In the genomic region with DNA sequence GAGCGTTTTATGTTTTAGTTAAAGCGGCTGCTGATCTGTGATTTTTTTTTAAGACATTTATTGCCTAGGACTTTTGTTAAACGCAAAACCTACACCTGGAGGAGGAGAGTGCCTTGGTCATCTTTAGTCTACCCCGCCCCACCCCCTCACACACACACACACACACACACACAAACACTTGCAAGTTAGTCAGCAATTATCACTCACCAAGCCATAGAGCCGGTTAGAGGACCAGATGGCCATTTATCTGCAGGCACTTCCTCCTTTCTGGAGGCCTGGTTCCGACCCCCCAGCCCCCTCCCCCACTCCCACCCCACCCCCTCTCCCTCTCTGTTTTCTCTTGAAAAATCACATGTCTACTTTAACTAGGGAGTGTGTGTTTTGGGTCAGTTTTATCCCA, we compare ENCODE assay signal across 16 mouse cellular contexts.
DNase-seq lines count a peak whose midpoint lies in the region; ATAC-seq and TF ChIP-seq lines count a peak whose summit lies in the region.
"Had no signal": no experiment of that assay in that cellular context is flagged by ENCODE, and none has a peak within 500 bp of the region (broad histone marks: within the 10 kb centered on the region; RNA-seq: fewer than 3 reads in every experiment).

No protein-coding gene starts in this region.

- no peaks in the 10 kb centered on the region for H3K9me3 ChIP-seq in heart, embryonic 15.5 days (replicated peaks)
- no peaks in the 10 kb centered on the region for H3K9me3 ChIP-seq in E14TG2a.4 (ENCODE audit: low read length)
- H3K9me3 ChIP-seq: embryonic facial prominence, embryonic 12.5 days; liver, embryonic 12.5 days; neural tube, embryonic 12.5 days had no signal

- no peak overlapping the region for H3K27ac ChIP-seq in heart, embryonic 15.5 days
- H3K27ac ChIP-seq: embryonic facial prominence, embryonic 12.5 days; liver, embryonic 12.5 days; neural tube, embryonic 12.5 days had no signal

- no peak overlapping the region for H3K4me3 ChIP-seq in heart, embryonic 15.5 days
- H3K4me3 ChIP-seq in E14TG2a.4 (replicated peaks; ENCODE audit: low read length): peak overlapping the region; percentile 72
- H3K4me3 ChIP-seq: embryonic facial prominence, embryonic 12.5 days; liver, embryonic 12.5 days; megakaryocyte, embryonic 14.5 days; neural tube, embryonic 12.5 days had no signal

- no peaks in the 10 kb centered on the region for H3K36me3 ChIP-seq in heart, embryonic 15.5 days
- H3K36me3 ChIP-seq in E14TG2a.4 (ENCODE audit: insufficient read depth, low read length): peaks cover 11% of the 10 kb centered on the region
- H3K36me3 ChIP-seq: embryonic facial prominence, embryonic 12.5 days; liver, embryonic 12.5 days; neural tube, embryonic 12.5 days had no signal

- no peak overlapping the region for H3K9ac ChIP-seq in heart, embryonic 15.5 days
- H3K9ac ChIP-seq: embryonic facial prominence, embryonic 12.5 days; liver, embryonic 12.5 days; neural tube, embryonic 12.5 days had no signal

- 27% methylated on average over 6 of the region's 6 CpGs for WGBS in heart, embryonic 15.5 days

- H3K27me3 ChIP-seq in heart, embryonic 15.5 days: no peaks in the 10 kb centered on the region
- H3K27me3 ChIP-seq in E14TG2a.4 (ENCODE audit: insufficient read depth, low read length): no peaks in the 10 kb centered on the region
- H3K27me3 ChIP-seq: embryonic facial prominence, embryonic 12.5 days; liver, embryonic 12.5 days; neural tube, embryonic 12.5 days had no signal

- DNase-seq in heart, postnatal 4 days: no peak
- DNase-seq in 416B (ENCODE audit: low read depth): peak; percentile 26
- DNase-seq in embryo, embryonic 9.5 days (ENCODE audit: extremely low spot score): peak; percentile 45
- DNase-seq in spleen, postnatal 14 days (ENCODE audit: low spot score in 2 of 2): no peak
- no peak for DNase-seq in B cell, adult 2 months
- DNase-seq: adrenal gland, adult 8-10 months; cerebellum, adult 8-10 months; kidney, postnatal 25 days had no signal

- TF ChIP-seq CTCF in E14TG2a.4 (conservative IDR thresholded peaks at IDR 0.05; ENCODE audit: low read length): no peak

- no peaks in the 10 kb centered on the region for H3K4me1 ChIP-seq in heart, embryonic 15.5 days (replicated peaks)
- H3K4me1 ChIP-seq in E14TG2a.4 (replicated peaks; ENCODE audit: low read depth, low read length): peaks cover 77% of the 10 kb centered on the region
- H3K4me1 ChIP-seq: megakaryocyte, embryonic 14.5 days had no signal

- ATAC-seq in heart, embryonic 15.5 days (replicated peaks; ENCODE audit: insufficient number of reproducible peaks, insufficient read depth, low FRiP score, low read depth): peak; percentile 62; the same call in 1 of the 2 replicates
- ATAC-seq: inflammation-experienced regulatory T-cells, adult 6 months; liver, embryonic 12.5 days; lung, postnatal 0 days had no signal

- H3K4me2 ChIP-seq in heart, embryonic 15.5 days: no peak overlapping the region
- H3K4me2 ChIP-seq: embryonic facial prominence, embryonic 12.5 days; liver, embryonic 12.5 days; neural tube, embryonic 12.5 days had no signal

Comparison
In these comparisons a context has a peak if more than half of its experiments do, and no peak if none do; other contexts are left out.
1. DNase-seq: peak in 416B (single experiment) and embryo, embryonic 9.5 days (single experiment); none in heart, postnatal 4 days (single experiment), spleen, postnatal 14 days (0 of 2) and B cell, adult 2 months (0 of 2).